Mouse (Mus musculus): ENCODE data around the gene Fxyd5. TPM values are rescaled to one million over a fixed set of nuclear protein-coding genes. Genes with fewer than 3 reads are reported as not detected.

Gene Fxyd5
- 10 to 100 TPM; 29.3 to 30.8 TPM for total RNA-seq (2021)

DNA sequence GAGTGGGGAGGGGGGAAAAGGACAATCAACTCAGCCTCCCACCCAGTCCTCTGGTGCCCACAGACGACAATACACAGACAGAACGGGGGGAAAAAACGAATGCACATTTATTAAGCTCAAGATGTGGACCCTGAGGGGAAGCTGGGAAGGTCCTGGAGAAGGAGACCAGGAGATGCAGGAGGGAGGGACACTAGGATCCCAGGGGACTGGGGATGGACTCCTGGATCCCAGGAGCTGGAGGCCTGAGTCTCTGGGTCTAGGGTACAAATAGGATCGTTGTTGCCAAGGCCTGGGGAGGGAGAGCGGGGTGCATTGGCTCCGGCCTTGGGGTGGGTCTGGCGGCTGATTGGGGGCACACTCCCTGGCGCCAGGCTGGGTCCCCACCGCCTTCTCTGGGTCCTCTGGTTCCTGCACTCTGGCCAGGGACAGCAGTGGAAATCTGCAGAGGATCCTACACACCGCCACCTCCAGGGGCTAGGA, at the start of gene Fxyd5:
Gene Fxyd5, minus strand, starts transcription at position 51 of the 480 bp plus-strand sequence.
- DNase-seq = no peak
- intact Hi-C loops (cut with DNase I) = no loop called here

DNA sequence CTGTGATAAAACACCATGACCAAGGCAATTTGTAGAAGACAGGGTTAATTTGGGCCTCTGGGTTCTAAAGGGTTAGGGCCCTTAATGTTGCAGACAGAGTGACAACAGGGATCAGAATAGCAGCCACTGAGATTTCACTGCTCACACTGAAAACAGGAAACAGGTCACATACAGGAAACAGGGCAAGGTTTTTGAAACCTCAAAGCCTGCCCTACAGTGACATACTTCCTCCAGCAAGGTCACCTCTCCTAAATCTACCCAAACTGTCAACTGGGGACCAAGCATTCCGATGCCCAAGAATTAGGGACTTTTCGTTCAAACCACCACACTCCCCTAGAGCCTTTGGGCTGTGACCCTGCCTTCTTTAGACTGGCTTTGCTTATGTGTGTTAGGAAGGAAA, 47.4 kb upstream of the Fxyd5 start:
- no peak for DNase-seq
- intact Hi-C loops (cut with DNase I) = loop anchor here (5.0 to 10.0 kb wide), 2 partner anchors 132 to 435 kb away; partner anchors contain the start of genes Rbm42 and Usf2

DNA sequence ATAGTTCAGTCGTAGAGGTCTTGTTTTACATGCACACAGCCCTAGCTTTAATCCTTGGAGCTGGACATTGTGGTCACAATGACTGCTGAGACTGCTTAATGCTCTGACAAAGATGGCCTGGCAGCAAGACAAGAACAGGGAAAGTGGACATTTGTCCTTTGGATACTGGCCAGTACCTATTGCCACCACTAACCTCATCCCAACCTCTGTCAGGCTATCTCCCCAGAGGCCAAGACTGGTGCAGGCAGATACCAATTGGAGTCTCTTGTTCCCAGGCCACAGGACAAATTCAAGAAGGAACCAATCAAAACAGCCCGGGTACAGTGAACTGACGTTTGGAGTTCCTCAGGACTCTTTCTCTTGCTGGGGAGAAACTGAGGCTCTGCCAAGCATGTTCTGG, 45.9 kb upstream of the Fxyd5 start:
- no peak for DNase-seq
- intact Hi-C loops (cut with DNase I) = loop anchor here (10.0 kb wide), 1 partner anchor 433 kb away; the partner anchor contains the start of gene Rbm42

DNA sequence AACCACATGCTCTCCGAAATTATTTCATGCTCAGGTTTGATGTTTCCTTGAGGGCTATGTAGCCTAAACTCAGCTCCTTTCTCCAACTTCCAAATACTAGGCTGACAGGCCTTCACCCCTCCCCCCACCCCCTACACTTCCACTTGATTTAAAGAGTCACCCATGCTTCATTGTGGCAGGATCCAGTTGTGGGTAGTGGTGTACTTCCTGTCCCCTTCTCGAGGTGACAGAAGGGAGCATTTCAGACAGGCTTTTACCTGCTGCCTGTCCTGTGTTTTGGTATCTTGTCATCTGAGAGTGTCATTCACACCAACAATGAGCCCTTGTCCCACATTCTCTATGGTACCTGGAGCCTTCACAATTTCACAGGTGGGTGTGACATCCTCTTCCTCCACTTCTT, 45.0 kb upstream of the Fxyd5 start:
- intact Hi-C loops (cut with DNase I) = loop anchor here (10.0 kb wide), 1 partner anchor 432 kb away; the partner anchor contains the start of gene Rbm42
- DNase-seq = no peak

DNA sequence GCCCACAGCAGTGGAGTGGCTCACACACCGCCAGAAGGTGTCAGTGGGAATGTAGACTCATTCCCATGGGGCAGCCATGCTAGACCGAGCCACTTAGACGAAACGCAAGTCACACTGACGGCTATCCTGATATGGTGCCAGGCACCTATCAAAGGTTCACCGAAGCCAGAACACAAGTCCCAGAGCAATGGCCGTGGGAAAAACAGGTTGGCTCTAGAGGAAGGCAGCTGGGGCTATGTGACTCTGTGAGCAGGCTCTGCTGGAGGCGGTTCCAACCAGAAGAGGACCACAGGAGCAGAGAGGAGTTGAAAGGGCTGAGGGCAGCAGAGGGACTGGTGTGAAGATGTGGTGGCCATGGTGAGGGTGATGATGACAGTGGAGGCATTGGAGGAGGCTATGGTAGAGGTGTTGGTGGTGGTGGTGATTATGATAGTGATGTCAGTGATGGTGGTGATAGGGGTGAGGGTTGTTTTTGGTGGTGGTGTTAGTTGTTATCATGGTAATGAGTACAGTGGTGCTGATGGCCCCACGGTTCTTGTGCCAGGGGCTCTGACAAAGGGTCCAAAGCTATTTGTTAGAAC, 44.0 kb upstream of the Fxyd5 start:
- no peak for DNase-seq
- intact Hi-C loops (cut with DNase I) = loop anchor here (10.0 kb wide), 1 partner anchor 431 kb away; the partner anchor contains the start of gene Rbm42

DNA sequence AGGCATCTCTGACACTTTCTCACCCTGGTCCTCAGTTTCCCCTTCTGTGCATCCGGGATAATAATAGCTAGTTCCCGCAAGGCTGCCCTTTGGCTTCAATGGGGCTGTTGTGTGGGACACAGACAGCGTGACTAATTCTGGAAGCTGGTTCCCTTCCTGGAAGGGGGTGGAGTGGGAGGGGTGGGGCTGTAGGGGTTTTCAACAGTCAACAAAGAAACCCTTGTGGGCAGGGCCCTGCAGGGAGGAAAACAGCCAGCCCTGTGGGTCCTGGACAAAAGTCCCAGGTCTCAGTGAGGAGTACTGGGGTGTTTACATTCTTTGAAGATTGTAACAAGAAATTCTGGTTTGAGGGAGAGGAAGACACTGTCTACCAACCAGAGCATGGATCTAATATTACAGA, 42.9 kb upstream of the Fxyd5 start:
- intact Hi-C loops (cut with DNase I) = loop anchor here (10.0 kb wide), 1 partner anchor 430 kb away; the partner anchor contains the start of gene Rbm42
- peak; percentile 56 to 70 for DNase-seq

DNA sequence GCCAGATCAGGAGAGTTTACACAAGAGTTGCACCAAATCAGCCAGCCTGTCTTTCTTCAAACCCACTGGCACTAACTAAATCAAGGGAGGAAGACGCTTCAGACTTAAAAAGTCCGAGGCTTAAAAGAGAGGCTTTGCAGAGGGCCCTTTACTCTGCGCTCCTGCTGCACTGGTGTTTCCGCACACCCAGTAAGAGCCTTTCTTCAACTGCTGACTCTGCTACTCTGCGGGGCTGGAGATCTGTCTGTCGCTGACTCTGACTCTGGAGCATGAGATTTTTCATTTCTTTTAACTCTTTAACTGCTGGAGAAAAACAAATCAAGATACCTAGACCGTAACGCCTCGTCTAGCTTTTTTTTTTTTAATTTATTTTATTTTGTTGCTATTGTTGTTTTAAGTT, 41.9 kb upstream of the Fxyd5 start:
- intact Hi-C loops (cut with DNase I) = loop anchor here (10.0 kb wide), 1 partner anchor 429 kb away; the partner anchor contains the start of gene Rbm42

DNA sequence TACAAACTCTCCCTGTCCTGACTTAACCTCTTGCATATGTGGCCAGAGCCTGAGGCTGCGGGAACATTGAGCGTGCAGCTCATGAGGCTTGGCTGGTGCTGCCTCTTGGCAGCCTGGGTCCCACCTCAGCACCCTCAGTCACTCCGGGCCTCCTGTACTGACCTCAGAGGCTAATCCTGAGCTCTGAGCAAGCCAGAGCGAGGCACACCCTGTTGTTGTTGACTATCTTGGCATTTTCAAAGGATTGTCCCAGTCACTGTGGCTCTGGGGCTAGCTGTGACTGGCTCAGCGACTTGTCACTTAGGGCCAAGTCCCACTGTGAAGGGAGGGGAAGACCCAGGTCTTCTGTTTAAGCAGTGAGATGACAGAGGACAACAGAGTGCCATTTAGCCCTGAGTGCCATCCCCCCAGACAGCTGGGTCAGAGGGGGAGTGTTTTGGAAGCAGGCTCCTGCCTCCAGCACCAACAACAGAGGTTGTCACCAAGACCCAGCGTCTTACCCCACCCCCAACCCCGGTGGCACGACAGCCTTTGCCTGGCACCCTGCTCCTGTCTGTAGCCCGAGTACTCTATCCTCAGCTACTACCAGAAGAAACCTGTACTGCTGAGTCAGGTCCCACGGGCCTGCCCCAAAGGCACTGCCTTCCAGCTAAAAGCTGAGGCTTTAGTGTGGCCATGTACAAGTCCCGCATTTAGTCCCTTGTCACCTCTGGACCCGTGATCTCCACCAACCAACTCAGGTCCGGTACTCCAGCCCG, 40.7 kb upstream of the Fxyd5 start:
- intact Hi-C loops (cut with DNase I) = loop anchor here (10.0 kb wide), 1 partner anchor 428 kb away; the partner anchor contains the start of gene Rbm42
- DNase-seq = peak; percentile 71 to 81

More for the DNA sequence above, 41.9 kb upstream of the Fxyd5 start:
- no peak for DNase-seq

DNA sequence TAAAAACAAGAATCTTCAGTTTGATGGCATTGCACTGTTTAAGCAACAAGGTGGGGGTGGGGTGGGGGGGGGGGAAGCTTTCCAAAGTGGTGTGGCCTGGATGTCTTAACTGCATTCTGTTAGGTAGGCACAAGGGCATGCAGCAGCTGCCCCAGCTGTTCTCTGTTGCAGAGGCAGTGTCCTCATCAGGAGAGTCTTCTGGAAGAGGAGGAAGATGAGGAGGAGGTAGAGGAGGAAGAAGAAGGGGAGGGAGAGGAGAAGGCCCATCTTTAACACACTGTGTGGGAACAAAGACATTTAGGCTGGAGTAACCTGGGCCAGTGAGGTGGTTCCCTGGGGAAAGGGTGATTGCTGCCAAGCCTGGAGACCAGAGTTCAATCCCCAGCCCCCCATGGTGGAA, 39.8 kb upstream of the Fxyd5 start:
- intact Hi-C loops (cut with DNase I) = loop anchor here (10.0 kb wide), 1 partner anchor 427 kb away; the partner anchor contains the start of gene Rbm42
- no peak for DNase-seq

DNA sequence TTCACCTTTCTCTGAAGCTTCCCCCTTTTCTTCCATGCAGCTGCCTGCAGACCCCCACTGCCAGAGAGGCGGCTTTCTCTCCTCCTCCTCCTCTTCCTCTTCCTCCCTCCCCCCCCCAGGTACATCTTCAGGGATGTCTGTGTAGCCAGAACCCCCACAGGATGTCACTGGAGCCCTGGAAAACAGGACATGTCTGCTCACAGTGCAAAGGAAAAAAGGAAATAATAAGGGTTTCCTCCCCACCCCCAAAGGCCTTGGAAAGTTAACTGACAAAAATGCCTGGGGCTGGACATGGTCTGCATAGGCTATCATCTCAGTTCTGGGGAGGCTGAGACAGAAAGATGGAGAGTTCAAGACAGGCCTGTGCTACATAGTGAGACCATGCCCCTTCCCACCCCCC, 38.8 kb upstream of the Fxyd5 start:
- intact Hi-C loops (cut with DNase I) = loop anchor here (10.0 kb wide), 1 partner anchor 426 kb away; the partner anchor contains the start of gene Rbm42
- DNase-seq = no peak

DNA sequence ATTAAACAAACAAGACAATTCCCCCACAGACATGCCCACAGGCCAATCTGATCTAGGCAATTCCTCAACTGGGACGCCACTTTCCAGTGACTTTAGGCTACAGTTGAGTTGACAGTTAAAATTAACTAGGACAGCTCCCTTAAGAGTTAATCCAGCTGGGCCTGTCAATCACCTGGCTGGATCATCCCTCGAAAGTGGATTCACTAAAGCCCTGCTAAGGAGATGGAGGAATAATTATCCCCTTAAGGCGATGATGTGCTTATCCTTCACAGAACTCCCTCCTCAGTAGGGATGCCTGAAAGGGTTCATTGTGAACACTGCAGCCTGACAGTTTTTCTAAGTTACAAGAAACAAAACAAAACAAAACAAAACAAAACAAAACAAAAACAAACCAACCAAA, 38.3 kb upstream of the Fxyd5 start:
- DNase-seq = no peak
- intact Hi-C loops (cut with DNase I) = loop anchor here (10.0 kb wide), 1 partner anchor 426 kb away; the partner anchor contains the start of gene Rbm42

DNA sequence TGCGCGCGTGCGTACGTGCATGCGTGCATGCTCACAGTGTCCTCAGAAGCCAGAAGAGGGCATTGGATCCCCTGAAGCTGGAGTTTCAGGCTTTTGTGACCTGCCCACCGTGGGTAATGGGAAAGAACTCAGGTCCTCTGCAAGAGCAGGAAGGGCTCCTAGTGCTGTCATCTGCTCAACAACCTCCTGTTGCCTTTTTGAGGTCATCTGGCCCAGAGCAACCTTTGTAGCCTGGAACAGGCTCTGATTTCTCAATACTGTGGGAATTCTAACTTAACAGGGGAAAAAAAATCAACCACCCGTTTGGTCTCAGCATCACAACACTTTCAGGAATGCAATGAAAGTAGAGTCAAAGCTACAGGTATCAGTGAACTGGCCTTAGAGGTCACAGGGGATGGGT, 37.4 kb upstream of the Fxyd5 start:
- intact Hi-C loops (cut with DNase I) = loop anchor here (2.0 to 10.0 kb wide), 3 partner anchors 17 to 425 kb away; partner anchors contain the start of gene Rbm42
- DNase-seq = no peak

DNA sequence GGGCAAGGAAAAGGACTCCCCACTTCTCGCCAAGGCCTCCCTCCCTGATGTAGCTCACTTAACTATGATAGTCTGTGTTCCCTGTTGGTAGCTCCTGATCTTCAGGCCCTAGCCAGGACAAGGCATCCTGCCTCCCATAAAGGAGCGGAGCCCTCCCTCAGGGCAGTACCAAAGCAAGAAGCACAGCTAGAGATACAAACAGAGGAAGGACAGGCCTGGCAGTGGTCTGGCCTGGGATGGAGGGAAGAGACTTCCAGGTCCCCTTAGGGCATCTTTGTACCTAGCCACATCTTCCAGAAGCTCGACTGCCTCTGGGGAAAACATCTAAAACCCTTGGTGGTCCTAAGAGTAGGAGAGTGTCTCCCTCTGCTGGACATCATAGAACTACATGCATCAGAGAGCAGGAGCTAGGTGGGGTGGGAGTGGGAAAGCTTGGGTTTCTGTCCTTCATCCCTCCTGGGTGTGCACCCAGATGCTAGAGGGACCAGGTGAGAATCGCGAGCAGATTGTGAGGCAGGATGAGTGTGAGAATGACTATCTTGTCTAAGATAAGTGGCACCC, 35.7 kb upstream of the Fxyd5 start:
- peak in 1 of 2 experiments; percentile 53 for DNase-seq
- intact Hi-C loops (cut with DNase I) = loop anchor here (2.0 to 5.0 kb wide), 3 partner anchors 17 to 206 kb away; no protein-coding TSS in a partner anchor

DNA sequence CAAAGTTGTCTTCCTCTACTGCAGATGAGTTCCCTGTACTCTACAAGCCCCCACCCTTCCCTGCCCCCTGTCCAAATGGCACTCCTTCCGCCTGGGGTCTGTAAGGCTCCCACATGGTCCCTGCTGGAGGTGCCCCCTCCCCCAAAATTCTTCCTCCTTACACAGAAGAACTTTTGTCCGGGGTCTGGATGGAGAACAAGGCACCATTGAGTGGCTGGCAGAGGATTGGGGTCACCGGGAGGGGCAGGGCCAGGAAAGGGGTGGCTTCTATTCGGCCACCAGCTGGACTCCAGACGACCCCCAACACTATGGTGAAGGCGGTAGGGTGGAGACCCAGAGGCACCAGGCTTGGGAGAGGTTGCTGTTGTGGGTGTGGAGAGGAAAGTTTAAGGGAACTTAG, 35.2 kb upstream of the Fxyd5 start:
- intact Hi-C loops (cut with DNase I) = loop anchor here (2.0 to 5.0 kb wide), 2 partner anchors 17 to 205 kb away; no protein-coding TSS in a partner anchor
- DNase-seq = no peak

DNA sequence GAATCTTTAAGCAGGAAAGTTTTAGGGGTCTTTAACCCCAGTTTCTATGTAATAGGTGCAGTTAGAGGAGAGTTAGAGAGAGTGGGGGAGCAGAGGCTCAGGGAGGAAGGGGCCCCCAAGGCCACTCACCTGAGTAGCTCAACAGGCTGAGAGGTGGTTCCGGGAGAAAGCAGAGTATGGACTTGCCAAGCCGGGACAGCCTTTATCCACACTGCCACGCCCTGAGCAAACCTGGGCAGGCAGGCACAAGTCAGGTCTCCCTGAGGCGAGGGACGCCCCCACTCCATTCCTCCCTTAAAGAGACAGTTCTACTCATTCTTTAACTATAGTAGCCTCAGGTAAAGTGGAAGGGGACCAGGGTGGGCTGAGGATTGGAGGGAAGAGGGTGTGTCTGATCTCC, 34.2 kb upstream of the Fxyd5 start, which contains the start of gene Fxyd3:
Gene Fxyd3, minus strand, starts transcription at position 213 of the 400 bp plus-strand sequence.
- DNase-seq = no peak

DNA sequence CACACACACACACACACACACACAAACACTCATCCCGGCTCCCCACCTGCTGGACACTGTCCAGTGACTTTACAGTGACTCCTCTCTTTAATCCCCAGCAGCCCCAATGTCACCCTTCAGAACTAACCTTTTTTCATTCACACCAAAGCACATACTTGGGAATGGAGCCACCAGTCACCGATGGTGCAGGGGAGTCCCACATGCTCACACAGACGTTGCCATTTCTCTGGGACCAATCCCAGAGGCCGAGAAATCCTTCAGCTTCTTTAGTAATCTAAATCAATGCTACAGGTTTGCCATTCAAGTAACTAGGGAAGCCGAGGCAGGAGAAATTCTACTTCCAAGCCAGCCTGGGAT, 32.4 kb upstream of the Fxyd5 start:
- no peak for DNase-seq
- intact Hi-C loops (cut with DNase I) = loop anchor here (5.0 kb wide), 1 partner anchor 202 kb away; no protein-coding TSS in a partner anchor

More for the DNA sequence above, 34.2 kb upstream of the Fxyd5 start, which contains the start of gene Fxyd3:
- intact Hi-C loops (cut with DNase I) = loop anchor here (2.0 to 5.0 kb wide), 2 partner anchors 16 to 204 kb away; no protein-coding TSS in a partner anchor

DNA sequence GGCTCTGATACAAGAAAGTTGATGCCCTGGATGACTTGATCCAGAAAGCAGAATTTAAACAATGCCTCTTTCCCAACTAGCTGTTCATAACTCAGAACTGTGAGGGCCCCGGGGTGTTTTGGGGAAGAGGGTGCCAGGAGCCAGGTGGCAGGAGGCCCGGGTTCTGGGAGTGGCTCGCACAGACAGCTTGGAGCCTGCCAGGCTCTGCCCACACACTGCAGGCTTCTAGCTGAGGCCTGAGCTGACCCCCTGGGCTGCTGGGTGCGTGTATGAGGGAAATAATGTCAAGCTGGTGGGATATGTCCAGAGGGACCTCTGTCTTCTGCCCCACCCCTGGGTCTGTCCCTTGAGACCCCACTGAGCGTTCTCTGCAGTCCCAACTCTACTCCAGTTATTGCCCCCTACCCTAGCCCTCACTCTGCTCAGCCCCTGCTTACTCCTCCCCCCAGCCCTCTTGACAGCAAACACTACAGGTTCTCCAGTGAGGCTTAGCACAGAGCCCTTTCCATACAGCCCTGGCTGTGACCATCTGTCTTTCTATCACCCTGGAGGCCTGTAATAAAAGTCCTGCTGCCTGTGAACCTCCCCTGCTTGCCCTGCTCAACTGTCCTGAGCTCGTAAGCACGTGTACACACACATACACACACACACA, 31.9 kb upstream of the Fxyd5 start:
- no peak for DNase-seq
- intact Hi-C loops (cut with DNase I) = no loop called here

DNA sequence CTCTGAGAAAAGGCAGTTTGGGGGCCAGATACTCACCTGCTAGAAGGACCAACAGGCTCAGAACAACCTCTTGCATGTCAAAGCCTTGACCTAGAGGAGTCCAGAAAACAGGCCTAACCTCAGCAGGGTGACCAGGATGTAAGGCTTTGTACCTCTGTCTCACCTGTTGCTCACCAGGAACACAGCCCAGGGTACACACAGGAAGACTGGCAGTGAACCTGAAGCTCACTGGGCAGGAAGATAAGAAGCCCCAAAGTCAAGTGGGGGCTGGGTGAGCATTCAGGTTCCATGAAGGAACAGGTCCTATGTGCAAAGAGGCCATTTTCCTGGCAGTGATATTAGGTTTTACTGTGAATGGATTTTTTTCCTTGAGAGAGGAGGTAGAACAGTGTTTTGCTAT, 31.3 kb upstream of the Fxyd5 start:
- DNase-seq = no peak
- intact Hi-C loops (cut with DNase I) = no loop called here

DNA sequence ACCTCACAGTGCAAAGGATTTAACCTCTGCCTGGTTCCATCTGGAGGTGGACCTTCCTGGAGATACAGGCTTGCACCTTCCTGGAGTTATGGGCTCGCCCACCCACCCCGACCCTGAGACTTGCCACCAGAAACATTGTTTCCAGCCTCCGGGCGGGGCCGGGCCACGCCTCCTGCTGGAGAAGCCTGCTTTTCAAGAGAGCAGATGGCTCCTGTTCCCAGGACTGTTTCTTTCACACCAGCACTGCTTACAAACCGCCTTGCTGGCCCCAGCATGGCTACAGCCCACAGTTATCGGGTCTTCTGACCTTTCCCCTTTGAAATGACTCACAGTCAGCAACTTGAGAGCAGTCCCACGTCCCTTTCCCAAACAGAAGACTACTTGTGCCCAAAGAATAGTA, 30.0 kb upstream of the Fxyd5 start:
- intact Hi-C loops (cut with DNase I) = no loop called here
- no peak for DNase-seq

DNA sequence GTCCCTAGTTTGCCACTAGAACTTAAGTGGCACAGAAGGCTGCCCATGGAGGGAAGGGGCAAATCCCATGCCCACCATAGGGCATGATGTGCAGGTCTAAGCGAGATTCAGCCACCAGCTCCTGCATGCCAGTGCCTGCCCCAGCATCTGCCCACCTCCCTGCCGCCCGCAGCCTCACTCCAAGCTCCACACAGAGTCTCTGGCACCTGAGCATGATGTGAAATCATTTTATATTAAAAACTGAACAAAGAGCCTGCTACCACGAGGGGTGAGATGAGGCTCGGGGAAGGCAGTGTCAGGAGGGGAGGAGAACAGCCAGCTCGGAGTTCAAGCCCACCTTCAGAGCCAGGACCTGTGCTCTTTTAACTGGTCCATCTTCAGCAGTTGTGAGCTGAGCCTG, 28.0 kb upstream of the Fxyd5 start:
- intact Hi-C loops (cut with DNase I) = no loop called here
- no peak for DNase-seq
